Mouse (Mus musculus) forebrain, embryonic 16.5 days (tissue): Measurements from ENCODE around the gene Slc28a1. TPM values are rescaled to one million over a fixed set of nuclear protein-coding genes. Genes with fewer than 3 reads are reported as not detected.
"Not testable (repeated sequence)": the region's sequence is repeated elsewhere in the genome, so short reads cannot be mapped to it uniquely, and the experiment has no call there.

Experiments used
- ATAC-seq: fragments of 200-750 bp; cut with Nextera tagmentation; 2 replicates; pipeline ENCODE4 v1.8.0; 2017; ENCODE audit warnings: mild to moderate bottlenecking, moderate library complexity
- H3K27ac ChIP-seq: fragments of 300-500 bp; sonication (generic); 2 replicates; pipeline ENCODE4 v1.5.1; 2014; ENCODE audit warnings: low read length, control low read depth
- H3K27me3 ChIP-seq: fragments of 300-500 bp; sonication (generic); replicated peaks from 2 replicates; pipeline ENCODE4 v1.6.1; 2014; ENCODE audit warnings: low read length; ENCODE audit not compliant: control insufficient read depth, insufficient read depth
- H3K36me3 ChIP-seq: fragments of 300-500 bp; sonication (generic); 2 replicates; pipeline ENCODE4 v1.6.1; 2014; ENCODE audit not compliant: control insufficient read depth, insufficient read depth
- H3K4me1 ChIP-seq: fragments of 300-500 bp; sonication (generic); replicated peaks from 2 replicates; pipeline ENCODE4 v1.6.1; 2014; ENCODE audit warnings: low read length; ENCODE audit not compliant: control insufficient read depth, insufficient read depth
- H3K4me2 ChIP-seq: fragments of 300-500 bp; sonication (generic); 2 replicates; pipeline ENCODE4 v1.6.1; 2014; ENCODE audit warnings: mild to moderate bottlenecking, low read length, control low read depth
- H3K4me3 ChIP-seq: fragments of 300-500 bp; sonication (generic); replicated peaks from 2 replicates; pipeline ENCODE4 v1.5.1; 2014; ENCODE audit warnings: mild to moderate bottlenecking, low read length, control low read depth
- H3K9ac ChIP-seq: fragments of 300-500 bp; sonication (generic); replicated peaks from 2 replicates; pipeline ENCODE4 v1.6.1; 2014; ENCODE audit warnings: low read depth, low read length, control low read depth
- H3K9me3 ChIP-seq: fragments of 300-500 bp; sonication (generic); 2 replicates; pipeline ENCODE4 v1.6.1; 2016; ENCODE audit warnings: low read length; ENCODE audit not compliant: control insufficient read depth
- WGBS: fragments of 180-500 bp; shearing (Covaris S2); extraction: QIAGEN DNeasy Blood & Tissue Kit; methylation state at CpG from one replicate; pipeline ENCODE4 v1.1.7; 2014; 5-methylcytosine and 5-hydroxymethylcytosine counted together
- polyA plus RNA-seq: library from polyadenylated mRNA; unstranded; fragments of >200 nt; fragmentation: Nextera tagmentation; extraction: Ambion mirVana; gene quantifications from 2 replicates; pipeline ENCODE4 v1.2.1, GENCODE M21; 2015

Slc28a1 gene
- polyA plus RNA-seq, 1 experiment from 2014 or later, result not detected

GRCm38 (mm10) chr7:81173931-81174330 lies 59.3 kb downstream of the Slc28a1 start:
- Histone ChIP-seq H3K4me2 (no peak overlapping the region), H3K36me3 (no peaks in the 10 kb centered on the region), H3K4me3 (no peak overlapping the region), H3K27ac (no peak overlapping the region), H3K4me1 (no peaks in the 10 kb centered on the region), H3K9ac (no peak overlapping the region), H3K9me3 (peaks cover 3% of the 10 kb centered on the region), H3K27me3 (no peaks in the 10 kb centered on the region)
- ATAC-seq, result no peak
- 100% methylated on average over 2 of the region's 2 CpGs for WGBS

GRCm38 (mm10) chr7:81174654-81175053 lies 60.1 kb downstream of the Slc28a1 start:
- H3K4me2 ChIP-seq, result no peak overlapping the region
- H3K27ac ChIP-seq, result no peak overlapping the region
- no peak overlapping the region for H3K4me3 ChIP-seq
- no peak overlapping the region for H3K9ac ChIP-seq
- H3K4me1 ChIP-seq, result no peaks in the 10 kb centered on the region
- no peaks in the 10 kb centered on the region for H3K36me3 ChIP-seq
- WGBS, result 86% methylated on average over 5 of the region's 5 CpGs
- peaks cover 3% of the 10 kb centered on the region for H3K9me3 ChIP-seq
- no peak for ATAC-seq
- H3K27me3 ChIP-seq, result no peaks in the 10 kb centered on the region

GRCm38 (mm10) chr7:81176187-81176769 lies 61.7 kb downstream of the Slc28a1 start:
- Histone ChIP-seq H3K4me1 (no peaks in the 10 kb centered on the region), H3K9me3 (peaks cover 3% of the 10 kb centered on the region), H3K4me3 (no peak overlapping the region), H3K36me3 (no peaks in the 10 kb centered on the region), H3K27ac (no peak overlapping the region), H3K27me3 (no peaks in the 10 kb centered on the region), H3K9ac (no peak overlapping the region), H3K4me2 (no peak overlapping the region)
- no peak for ATAC-seq
- WGBS, result 63% methylated on average over 5 of the region's 5 CpGs

DNA sequence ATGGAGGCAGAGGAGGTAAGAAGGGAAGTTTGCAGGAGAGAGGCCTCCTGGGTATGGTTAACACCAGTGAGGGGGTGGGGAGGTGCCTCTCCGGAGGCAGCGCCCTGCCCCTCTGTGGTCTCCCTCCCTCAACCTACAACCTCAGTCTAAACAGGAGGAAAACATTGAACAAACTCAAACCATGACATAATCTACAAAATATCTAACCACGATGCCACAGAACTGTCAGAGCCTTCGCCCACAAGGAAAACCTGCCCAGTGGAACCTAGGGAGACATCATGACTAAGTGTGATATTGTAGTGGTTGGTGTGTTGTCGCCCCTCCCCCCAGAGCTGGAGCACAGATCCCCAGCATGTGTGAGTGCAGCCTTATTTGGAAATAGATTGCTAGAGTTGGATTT lies 64.9 kb downstream of the Slc28a1 start:
- ATAC-seq, result no peak
- no peaks in the 10 kb centered on the region for H3K4me1 ChIP-seq
- H3K9ac ChIP-seq, result no peak overlapping the region
- no peak overlapping the region for H3K27ac ChIP-seq
- no peak overlapping the region for H3K4me3 ChIP-seq
- no peak overlapping the region for H3K4me2 ChIP-seq
- H3K36me3 ChIP-seq, result no peaks in the 10 kb centered on the region
- 71% methylated on average over 5 of the region's 5 CpGs for WGBS
- no peaks in the 10 kb centered on the region for H3K9me3 ChIP-seq
- H3K27me3 ChIP-seq, result no peaks in the 10 kb centered on the region

- no peak overlapping the region for H3K4me2 ChIP-seq
- no peak for ATAC-seq
- H3K4me1 ChIP-seq, result no peaks in the 10 kb centered on the region
- H3K27me3 ChIP-seq, result no peaks in the 10 kb centered on the region
- WGBS, result 79% methylated on average over 10 of the region's 10 CpGs
- no peaks in the 10 kb centered on the region for H3K36me3 ChIP-seq
- no peak overlapping the region for H3K4me3 ChIP-seq
- no peak overlapping the region for H3K9ac ChIP-seq
- no peak overlapping the region for H3K27ac ChIP-seq
- no peaks in the 10 kb centered on the region for H3K9me3 ChIP-seq
Measured at GRCm38 (mm10) chr7:81182492-81183175, 68.0 kb downstream of the Slc28a1 start.

DNA sequence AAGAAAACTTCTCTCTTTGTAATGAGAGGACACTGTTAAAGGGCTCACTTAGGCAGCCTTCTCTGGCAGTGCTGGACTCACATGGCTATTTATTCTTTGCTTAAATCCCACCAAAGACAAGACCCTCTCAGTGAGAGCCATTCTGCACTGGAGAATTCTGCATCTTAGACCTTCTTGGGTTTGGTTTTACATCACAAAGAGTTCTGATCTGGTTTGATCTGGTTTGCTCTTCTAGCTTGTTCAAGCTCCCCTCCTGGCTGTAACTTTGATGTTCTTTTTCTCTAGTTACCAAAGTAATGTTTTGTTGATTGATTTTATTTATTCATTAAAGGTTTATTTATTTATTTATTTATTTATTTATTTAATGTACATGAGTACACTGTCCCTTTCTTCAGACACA lies 68.6 kb downstream of the Slc28a1 start:
- no peaks in the 10 kb centered on the region for H3K4me1 ChIP-seq
- ATAC-seq, result no peak
- H3K4me2 ChIP-seq, result no peak overlapping the region

DNA sequence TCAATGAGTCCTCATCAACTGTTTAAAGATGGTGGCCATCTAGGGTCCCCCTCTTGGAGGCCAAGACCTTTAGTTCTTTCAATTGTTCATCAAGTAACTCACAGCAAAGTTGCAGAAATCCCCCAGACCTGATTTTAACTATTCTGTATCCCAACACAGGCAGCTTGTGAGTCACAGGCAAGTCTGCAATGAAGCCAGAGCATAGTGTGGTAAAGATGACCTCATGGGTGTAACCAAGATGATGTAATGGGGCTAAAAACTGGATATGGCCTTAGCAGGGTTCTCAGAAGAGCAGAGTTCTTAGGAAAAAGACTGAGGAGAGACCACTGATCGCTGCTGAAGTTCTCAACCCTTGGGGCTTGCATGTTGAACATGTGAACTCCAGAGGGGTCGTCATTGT lies 69.5 kb downstream of the Slc28a1 start:
- no peak for ATAC-seq
- WGBS, result 86% methylated on average over 2 of the region's 2 CpGs

More for the DNA sequence above, 68.6 kb downstream of the Slc28a1 start:
- H3K9me3 ChIP-seq, result no peaks in the 10 kb centered on the region
- H3K4me3 ChIP-seq, result no peak overlapping the region
- no peak overlapping the region for H3K9ac ChIP-seq
- no peak overlapping the region for H3K27ac ChIP-seq
- H3K36me3 ChIP-seq, result no peaks in the 10 kb centered on the region
- H3K27me3 ChIP-seq, result no peaks in the 10 kb centered on the region

DNA sequence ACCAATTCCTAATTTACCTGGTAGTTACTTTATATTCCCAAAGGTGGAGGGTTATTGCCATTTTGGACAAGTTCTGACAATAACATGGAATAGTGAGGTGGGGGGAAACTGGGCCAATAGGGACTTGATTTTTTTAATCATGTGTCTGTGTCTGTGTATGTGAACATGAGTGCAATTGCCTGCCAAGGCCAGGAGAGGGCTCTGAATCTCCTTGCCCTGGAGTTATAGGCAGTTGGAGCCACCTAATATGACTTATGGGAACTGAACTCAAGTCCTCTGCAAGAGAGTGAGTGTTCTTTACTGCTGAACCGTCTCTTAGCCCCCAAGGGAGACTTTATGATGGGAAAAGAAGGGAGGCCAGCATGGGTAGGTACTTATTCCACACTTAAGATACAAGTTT lies 70.1 kb downstream of the Slc28a1 start:
- no peak for ATAC-seq
- Histone ChIP-seq H3K27ac (no peak overlapping the region), H3K9ac (no peak overlapping the region), H3K4me3 (no peak overlapping the region), H3K36me3 (no peaks in the 10 kb centered on the region), H3K9me3 (no peaks in the 10 kb centered on the region), H3K4me1 (no peaks in the 10 kb centered on the region), H3K27me3 (no peaks in the 10 kb centered on the region), H3K4me2 (no peak overlapping the region)
- 89% methylated on average over 1 of the region's 1 CpGs for WGBS

More for the DNA sequence above, 69.5 kb downstream of the Slc28a1 start:
- Histone ChIP-seq H3K4me2 (no peak overlapping the region), H3K9ac (no peak overlapping the region), H3K27ac (no peak overlapping the region), H3K27me3 (no peaks in the 10 kb centered on the region), H3K9me3 (no peaks in the 10 kb centered on the region), H3K4me3 (no peak overlapping the region), H3K4me1 (no peaks in the 10 kb centered on the region), H3K36me3 (no peaks in the 10 kb centered on the region)

DNA sequence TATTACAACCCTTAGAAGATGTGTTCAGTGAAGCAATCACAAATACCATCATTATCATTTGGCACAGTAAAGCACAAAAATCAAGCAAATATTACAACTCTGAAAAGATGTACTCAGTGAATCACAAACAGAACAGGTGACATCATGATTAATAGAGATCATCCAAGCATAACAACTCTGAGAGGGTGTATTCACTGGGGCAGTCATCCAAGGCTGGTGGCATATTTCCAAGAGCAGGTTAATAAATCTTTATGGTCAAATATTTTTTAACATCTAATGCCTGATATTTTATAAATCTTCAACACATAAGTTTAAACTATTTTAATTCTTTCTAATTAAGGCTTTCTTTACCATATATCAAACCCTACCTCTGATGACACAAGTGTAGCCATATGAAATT lies 71.4 kb downstream of the Slc28a1 start:
- not testable (repeated sequence) for H3K9me3 ChIP-seq, ATAC-seq, H3K36me3 ChIP-seq, H3K4me2 ChIP-seq, H3K4me3 ChIP-seq, H3K4me1 ChIP-seq, H3K27ac ChIP-seq, H3K9ac ChIP-seq, H3K27me3 ChIP-seq

DNA sequence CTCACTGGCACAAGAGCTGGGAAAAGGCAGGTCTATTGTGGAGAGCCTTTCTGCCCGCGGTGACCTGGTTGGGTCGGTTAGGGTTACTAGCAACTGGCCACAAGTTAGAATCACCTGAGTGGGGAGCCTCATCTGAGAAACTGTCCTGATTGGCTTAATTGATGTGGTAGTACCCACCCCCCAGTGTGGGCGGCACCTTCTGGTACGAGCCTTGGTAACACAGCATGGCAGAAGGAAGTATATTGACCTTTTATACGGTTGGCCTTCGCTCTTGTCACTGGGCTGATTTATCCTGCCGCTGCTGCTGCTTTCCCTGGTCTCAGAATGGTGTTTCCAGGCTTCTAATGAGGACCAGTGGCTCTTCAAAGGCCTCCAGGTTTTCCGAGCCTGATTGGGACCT lies 74.6 kb downstream of the Slc28a1 start:
- WGBS, result 87% methylated on average over 9 of the region's 9 CpGs
- ATAC-seq, result no peak
- no peaks in the 10 kb centered on the region for H3K9me3 ChIP-seq
- no peaks in the 10 kb centered on the region for H3K27me3 ChIP-seq
- no peak overlapping the region for H3K9ac ChIP-seq
- H3K4me2 ChIP-seq, result no peak overlapping the region
- H3K36me3 ChIP-seq, result no peaks in the 10 kb centered on the region
- no peaks in the 10 kb centered on the region for H3K4me1 ChIP-seq
- no peak overlapping the region for H3K27ac ChIP-seq
- no peak overlapping the region for H3K4me3 ChIP-seq
